Mouse (Mus musculus) limb, embryonic 10.5 days (tissue): ENCODE measurements around the gene Avpi1. TPM values are rescaled to one million over a fixed set of nuclear protein-coding genes. Genes with fewer than 3 reads are reported as not detected.

Source experiments
- DNase-seq: peaks from one replicate; pipeline ENCODE4 v3.0.0-alpha.2; 2017; ENCODE audit warnings: low spot score
- H3K27ac ChIP-seq: fragments of 300-500 bp; sonication (generic); 2 replicates; pipeline ENCODE4 v1.5.1; 2016; ENCODE audit warnings: mild to moderate bottlenecking
- H3K27me3 ChIP-seq: fragments of 300-500 bp; sonication (generic); 2 replicates; pipeline ENCODE4 v1.6.1; 2016; ENCODE audit warnings: low read depth, mild to moderate bottlenecking; ENCODE audit not compliant: poor library complexity, severe bottlenecking
- H3K36me3 ChIP-seq: fragments of 300-500 bp; sonication (generic); 2 replicates; pipeline ENCODE4 v1.6.1; 2016; ENCODE audit warnings: mild to moderate bottlenecking, moderate library complexity
- H3K4me1 ChIP-seq: fragments of 300-500 bp; sonication (generic); 2 replicates; pipeline ENCODE4 v1.6.1; 2016
- H3K4me3 ChIP-seq: fragments of 300-500 bp; sonication (generic); 2 replicates; pipeline ENCODE4 v1.5.1; 2016; ENCODE audit warnings: mild to moderate bottlenecking, moderate library complexity
- H3K9me3 ChIP-seq: fragments of 300-500 bp; sonication (generic); replicated peaks from 2 replicates; pipeline ENCODE4 v1.6.1; 2016; ENCODE audit warnings: mild to moderate bottlenecking
- WGBS: fragments of 180-500 bp; shearing (Covaris S2); methylation state at CpG from one replicate; pipeline ENCODE4 v1.1.7; 2016; 5-methylcytosine and 5-hydroxymethylcytosine counted together
- polyA plus RNA-seq: library from polyadenylated mRNA; unstranded; fragments of >200 nt; fragmentation: Nextera tagmentation; extraction: Ambion mirVana; gene quantifications from 2 replicates; pipeline ENCODE4 v1.2.1, GENCODE M21; 2016

The Avpi1 gene
- polyA plus RNA-seq, 1 experiment from 2014 or later: 25.0 TPM

DNA sequence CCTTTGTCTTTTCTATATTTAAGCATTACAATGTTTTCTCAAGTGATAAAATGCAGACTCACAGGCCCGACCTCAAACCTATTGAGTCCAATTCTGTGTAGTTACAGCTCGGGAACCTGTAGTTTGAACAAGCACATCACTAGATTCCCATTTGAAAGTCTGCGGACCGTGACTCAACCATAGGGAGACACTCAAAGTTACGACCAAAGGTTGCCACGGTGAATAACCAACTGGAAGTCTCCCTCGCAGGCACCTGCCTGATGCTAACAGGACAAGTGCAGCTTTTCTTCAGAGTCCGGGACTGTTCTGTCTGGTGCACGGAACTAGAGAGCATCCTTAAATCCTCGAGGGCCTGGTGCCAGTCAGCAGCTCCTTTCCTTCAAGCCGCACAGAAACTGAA lies 48.4 kb downstream of the Avpi1 start:
- Histone ChIP-seq H3K36me3 (peaks cover 25% of the 10 kb centered on the region), H3K4me1 (peaks cover under 1% of the 10 kb centered on the region), H3K4me3 (no peak overlapping the region), H3K27me3 (no peaks in the 10 kb centered on the region), H3K27ac (no peak overlapping the region), H3K9me3 (no peaks in the 10 kb centered on the region)
- 88% methylated on average over 11 of the region's 11 CpGs for WGBS
- no peak for DNase-seq

DNA sequence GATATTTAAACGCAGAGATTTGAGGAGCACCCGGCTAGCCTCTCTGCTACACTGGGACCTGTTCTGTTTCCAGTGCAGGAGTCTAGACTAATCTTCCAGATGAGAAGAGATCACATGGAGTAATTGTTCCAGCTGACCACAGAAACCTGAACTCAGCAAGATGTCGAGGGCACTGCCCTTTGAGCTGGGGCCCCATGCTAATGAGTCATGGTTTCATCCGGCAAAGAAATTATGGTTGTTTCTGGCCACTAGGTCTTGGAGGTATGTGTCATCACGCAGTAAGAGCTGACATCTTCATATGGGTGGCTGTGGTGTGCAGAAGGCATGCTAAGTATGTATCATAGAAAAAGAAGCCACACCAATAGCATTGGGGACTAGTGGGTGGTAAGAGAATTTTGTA lies 48.9 kb downstream of the Avpi1 start:
- Histone ChIP-seq H3K4me1 (no peaks in the 10 kb centered on the region), H3K27ac (no peak overlapping the region), H3K4me3 (no peak overlapping the region), H3K27me3 (no peaks in the 10 kb centered on the region), H3K36me3 (peaks cover 31% of the 10 kb centered on the region), H3K9me3 (no peaks in the 10 kb centered on the region)
- DNase-seq: no peak
- 84% methylated on average over 5 of the region's 5 CpGs for WGBS

DNA sequence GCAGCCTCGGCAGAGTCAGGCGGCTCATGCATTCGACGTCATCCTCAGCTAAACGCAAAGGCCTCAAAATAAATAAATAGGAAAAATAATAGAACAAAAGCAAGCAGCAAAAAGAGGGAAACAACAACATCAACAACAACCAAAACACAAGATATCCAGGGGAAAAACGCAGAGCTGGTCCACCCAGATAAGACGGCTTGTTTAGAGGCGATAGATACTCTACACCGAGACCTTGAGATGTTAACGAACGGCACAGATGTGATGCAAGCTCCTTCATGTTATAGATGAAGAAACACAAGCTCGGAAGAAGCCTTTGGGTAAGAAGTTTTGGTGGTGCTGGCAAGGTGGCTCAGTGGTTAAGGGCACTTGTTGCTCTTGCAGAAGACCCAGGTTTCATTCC lies 49.9 kb downstream of the Avpi1 start:
- no peak overlapping the region for H3K27ac ChIP-seq

DNA sequence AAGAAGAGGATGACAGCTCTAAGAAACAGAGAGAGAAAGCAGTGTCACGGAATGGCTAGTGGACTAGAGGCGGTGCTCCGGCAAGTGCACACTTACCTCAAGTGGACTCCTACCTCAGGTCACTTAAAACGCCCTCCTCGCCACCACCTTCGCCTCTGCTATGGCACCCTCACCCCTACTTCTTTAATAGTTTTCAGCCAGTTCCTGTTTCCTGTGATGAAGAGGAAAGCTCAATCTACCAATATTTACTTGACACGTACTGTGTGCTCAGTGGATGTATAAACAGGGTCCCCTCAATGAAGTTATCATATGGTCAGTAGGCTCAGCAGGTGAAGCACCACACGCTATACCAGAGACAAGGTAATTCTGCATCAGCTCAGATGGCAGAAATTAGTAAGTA lies 50.3 kb downstream of the Avpi1 start:
- 98% methylated on average over 8 of the region's 8 CpGs for WGBS
- no peak overlapping the region for H3K27ac ChIP-seq
- no peaks in the 10 kb centered on the region; the same call in 1 of the 2 replicates for H3K4me1 ChIP-seq
- no peaks in the 10 kb centered on the region for H3K9me3 ChIP-seq
- H3K36me3 ChIP-seq: peaks cover 39% of the 10 kb centered on the region
- no peak overlapping the region for H3K4me3 ChIP-seq
- H3K27me3 ChIP-seq: no peaks in the 10 kb centered on the region
- DNase-seq: no peak

More for the DNA sequence above, 49.9 kb downstream of the Avpi1 start:
- no peak for DNase-seq
- H3K27me3 ChIP-seq: no peaks in the 10 kb centered on the region
- peaks cover 38% of the 10 kb centered on the region for H3K36me3 ChIP-seq
- H3K4me3 ChIP-seq: no peak overlapping the region
- no peaks in the 10 kb centered on the region for H3K9me3 ChIP-seq
- H3K4me1 ChIP-seq: no peaks in the 10 kb centered on the region; the same call in 1 of the 2 replicates
- 97% methylated on average over 12 of the region's 12 CpGs for WGBS

DNA sequence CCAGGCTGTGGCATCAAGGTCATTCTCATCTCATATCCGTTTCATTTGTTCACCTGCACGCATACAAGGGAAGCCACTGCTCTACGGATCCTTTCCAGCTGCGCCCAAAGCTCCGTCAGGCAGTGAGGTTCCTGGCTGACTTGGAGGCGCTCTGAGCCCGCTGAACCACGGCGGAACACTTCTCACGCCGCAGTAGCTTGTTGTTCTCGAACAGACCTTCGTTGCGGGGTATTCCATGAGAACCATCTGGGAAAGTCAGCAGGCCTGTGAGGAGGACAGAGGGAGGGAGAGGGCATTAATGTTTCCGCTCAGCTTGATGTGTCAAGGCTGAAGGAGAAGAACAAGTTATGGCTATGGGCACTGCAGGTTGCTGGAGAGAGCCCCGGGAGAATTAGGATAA lies 52.9 kb downstream of the Avpi1 start:
- no peak for DNase-seq
- H3K4me3 ChIP-seq: no peak overlapping the region
- peaks cover 39% of the 10 kb centered on the region for H3K36me3 ChIP-seq
- H3K9me3 ChIP-seq: no peaks in the 10 kb centered on the region
- H3K4me1 ChIP-seq: no peaks in the 10 kb centered on the region; the same call in 1 of the 2 replicates
- H3K27me3 ChIP-seq: no peaks in the 10 kb centered on the region
- WGBS: 92% methylated on average over 16 of the region's 16 CpGs
- H3K27ac ChIP-seq: no peak overlapping the region

DNA sequence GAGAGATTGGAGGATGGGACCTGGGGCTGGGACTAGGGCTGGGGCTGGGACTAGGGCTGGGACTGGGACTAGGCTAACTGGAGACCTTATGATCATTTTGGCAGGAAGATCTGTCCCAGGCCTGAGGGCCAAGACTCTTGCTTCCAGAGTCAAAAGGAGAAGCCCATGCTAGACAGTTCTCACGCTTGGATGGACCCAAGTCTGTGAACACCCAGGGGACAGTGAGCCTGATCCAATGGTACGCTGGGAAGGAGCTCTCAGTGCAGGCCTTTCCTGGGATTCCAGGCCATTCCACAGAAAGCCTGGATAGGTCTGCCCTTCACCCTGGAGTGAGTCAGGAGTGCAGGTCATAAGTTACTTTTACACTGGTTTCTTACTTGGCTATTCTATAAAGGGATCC lies 53.8 kb downstream of the Avpi1 start:
- H3K27me3 ChIP-seq: no peaks in the 10 kb centered on the region
- no peak overlapping the region for H3K27ac ChIP-seq
- H3K4me3 ChIP-seq: no peak overlapping the region
- no peak for DNase-seq
- WGBS: 82% methylated on average over 2 of the region's 2 CpGs
- peaks cover 41% of the 10 kb centered on the region for H3K36me3 ChIP-seq
- H3K4me1 ChIP-seq: no peaks in the 10 kb centered on the region; the same call in 1 of the 2 replicates
- H3K9me3 ChIP-seq: no peaks in the 10 kb centered on the region

Other genes with a start within 250 kb of the Avpi1 start
- gene Rrp12, start 232.9 kb downstream of the Avpi1 start, polyA plus RNA-seq: 31.9 and 39.8 TPM in 2 replicates
- 900 and 1,117 TPM in 2 replicates for gene Pgam1, start 217.1 kb downstream of the Avpi1 start, polyA plus RNA-seq
- 91.7 and 102 TPM in 2 replicates for gene Exosc1, start 195.6 kb downstream of the Avpi1 start, polyA plus RNA-seq
- 92.0 and 96.5 TPM in 2 replicates for gene Zdhhc16, start 195.6 kb downstream of the Avpi1 start, polyA plus RNA-seq
- gene Mms19, start 147.9 kb downstream of the Avpi1 start, polyA plus RNA-seq: 39.9 and 52.5 TPM in 2 replicates
- 14.2 and 15.1 TPM in 2 replicates for gene Ubtd1, start 147.3 kb downstream of the Avpi1 start, polyA plus RNA-seq
- gene Ankrd2, start 93.1 kb downstream of the Avpi1 start, polyA plus RNA-seq: not detected in 2 replicates
- 1.1 and 1.3 TPM in 2 replicates for gene Hoga1, start 83.4 kb downstream of the Avpi1 start, polyA plus RNA-seq
- 0.24 TPM in 1 of 2 replicates, not detected in the other for gene 4933411K16Rik, start 76.8 kb downstream of the Avpi1 start, polyA plus RNA-seq
- 43.6 and 49.0 TPM in 2 replicates for gene Morn4, start 42.7 kb downstream of the Avpi1 start, polyA plus RNA-seq
- gene Pi4k2a, start 38.6 kb downstream of the Avpi1 start, polyA plus RNA-seq: 31.9 and 33.0 TPM in 2 replicates
- gene Marveld1, start 18.3 kb upstream of the Avpi1 start, polyA plus RNA-seq: 5.6 and 5.8 TPM in 2 replicates
- 27.6 and 30.8 TPM in 2 replicates for gene Zfyve27, start 34.9 kb upstream of the Avpi1 start, polyA plus RNA-seq
- gene Sfrp5, start 73.2 kb upstream of the Avpi1 start, polyA plus RNA-seq: 0.21 and 2.4 TPM in 2 replicates
- gene Golga7b, start 118.5 kb upstream of the Avpi1 start, polyA plus RNA-seq: not detected in 2 replicates